Mouse (Mus musculus): ENCODE results near the gene Ankdd1b.

The Ankdd1b gene

GRCm38 (mm10) chr13:96407040-96407439 lies 64.0 kb downstream of the Ankdd1b start:
- ATAC-seq (ENCODE audit: low TSS enrichment): peak; percentile 64; the same call in 1 of the 2 replicates

- ATAC-seq (ENCODE audit: low TSS enrichment): peak; percentile 93
Observed at GRCm38 (mm10) chr13:96405518-96405917, 65.5 kb downstream of the Ankdd1b start.

DNA sequence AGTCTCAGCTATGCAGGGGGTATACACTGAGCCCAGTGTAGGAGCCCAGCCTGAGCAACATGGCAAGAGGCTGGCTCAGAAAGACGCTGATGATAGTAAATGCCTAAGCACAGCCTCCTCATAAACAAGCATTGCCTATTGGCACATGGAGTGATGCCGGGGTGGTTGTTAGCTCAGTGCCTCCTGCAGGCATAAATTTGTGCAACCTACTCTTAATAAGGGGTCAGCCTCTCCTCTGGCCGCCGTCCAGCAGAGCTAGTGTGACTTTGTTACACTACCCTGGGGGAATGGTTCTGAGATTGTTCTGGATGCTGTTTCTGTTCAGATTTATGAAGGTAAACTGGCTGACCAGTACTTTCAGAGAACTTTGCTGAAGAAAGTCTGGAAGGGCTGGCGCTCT lies 69.7 kb downstream of the Ankdd1b start:
- ATAC-seq (ENCODE audit: low TSS enrichment): no peak

DNA sequence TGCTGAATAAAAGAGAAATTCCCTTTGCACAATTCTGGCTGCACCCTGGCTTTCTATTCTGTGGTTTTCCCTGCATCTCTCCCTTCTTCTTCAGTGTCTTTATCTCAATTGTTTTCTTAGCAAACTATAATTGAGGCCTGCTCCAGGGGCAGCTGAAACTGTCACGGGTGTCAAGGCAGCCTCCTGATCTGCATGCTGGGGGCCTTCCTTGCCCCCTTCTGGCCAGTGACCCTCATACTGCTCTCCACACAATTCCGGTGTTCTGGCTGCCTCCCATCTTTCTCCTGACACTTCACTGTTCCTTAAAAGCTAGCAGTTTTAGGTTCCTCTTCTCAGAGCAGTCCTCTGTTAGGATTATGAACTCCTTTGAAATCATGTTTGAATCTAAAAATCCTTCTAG lies 81.7 kb downstream of the Ankdd1b start:
- ATAC-seq (ENCODE audit: low TSS enrichment): no peak

- ATAC-seq (ENCODE audit: low TSS enrichment): peak; percentile 99
Observed at GRCm38 (mm10) chr13:96388042-96388888, 82.7 kb downstream of the Ankdd1b start, which contains the start of gene Poc5. TSS of gene Poc5 (plus strand) at chr13:96388294.

- ATAC-seq (ENCODE audit: low TSS enrichment): no peak
Observed at GRCm38 (mm10) chr13:96377883-96378282, 93.1 kb downstream of the Ankdd1b start.

GRCm38 (mm10) chr13:96376871-96377270 lies 94.1 kb downstream of the Ankdd1b start:
- no peak for ATAC-seq (ENCODE audit: low TSS enrichment)

GRCm38 (mm10) chr13:96375519-96375918 lies 95.5 kb downstream of the Ankdd1b start:
- ATAC-seq (ENCODE audit: low TSS enrichment): no peak
